Mouse (Mus musculus) hindbrain, embryonic 16.5 days (tissue): ENCODE measurements around the gene Unc119. TPM values are rescaled to one million over a fixed set of nuclear protein-coding genes. Genes with fewer than 3 reads are reported as not detected.

Experiments used
- ATAC-seq: fragments of 200-750 bp; cut with Nextera tagmentation; 2 replicates; pipeline ENCODE4 v1.8.0; 2017; ENCODE audit warnings: moderate TSS enrichment, moderate library complexity
- H3K27ac ChIP-seq: fragments of 300-500 bp; sonication (generic); 2 replicates; pipeline ENCODE4 v1.5.1; 2014; ENCODE audit warnings: low read depth, mild to moderate bottlenecking, control low read depth, low read length, moderate library complexity
- H3K27me3 ChIP-seq: fragments of 300-500 bp; sonication (generic); replicated peaks from 2 replicates; pipeline ENCODE4 v1.6.1; 2014; ENCODE audit warnings: low read length; ENCODE audit not compliant: control insufficient read depth, insufficient read depth
- H3K36me3 ChIP-seq: fragments of 300-500 bp; sonication (generic); 2 replicates; pipeline ENCODE4 v1.6.1; 2014; ENCODE audit warnings: mild to moderate bottlenecking, low read length, moderate library complexity, mixed read lengths; ENCODE audit not compliant: control insufficient read depth, insufficient read depth
- H3K4me1 ChIP-seq: fragments of 300-500 bp; sonication (generic); 2 replicates; pipeline ENCODE4 v1.6.1; 2014; ENCODE audit warnings: low read depth, low read length; ENCODE audit not compliant: control insufficient read depth, insufficient read depth
- H3K4me2 ChIP-seq: fragments of 300-500 bp; sonication (generic); 2 replicates; pipeline ENCODE4 v1.6.1; 2014; ENCODE audit warnings: mild to moderate bottlenecking, low read length, control low read depth, moderate library complexity
- H3K4me3 ChIP-seq: fragments of 300-500 bp; sonication (generic); 2 replicates; pipeline ENCODE4 v1.5.1; 2014; ENCODE audit warnings: mild to moderate bottlenecking, low read length, control low read depth, moderate library complexity
- H3K9ac ChIP-seq: fragments of 300-500 bp; sonication (generic); 2 replicates; pipeline ENCODE4 v1.6.1; 2014; ENCODE audit warnings: low read depth, mild to moderate bottlenecking, control low read depth, low read length, moderate library complexity
- H3K9me3 ChIP-seq: fragments of 300-500 bp; sonication (generic); 2 replicates; pipeline ENCODE4 v1.6.1; 2014; ENCODE audit warnings: mild to moderate bottlenecking, low read length, moderate library complexity; ENCODE audit not compliant: control insufficient read depth
- WGBS: fragments of 180-500 bp; shearing (Covaris S2); extraction: QIAGEN DNeasy Blood & Tissue Kit; methylation state at CpG from one replicate; pipeline ENCODE4 v1.1.7; 2014; 5-methylcytosine and 5-hydroxymethylcytosine counted together
- polyA plus RNA-seq: library from polyadenylated mRNA; unstranded; fragments of >200 nt; fragmentation: Nextera tagmentation; extraction: Ambion mirVana; gene quantifications from 2 replicates; pipeline ENCODE4 v1.2.1, GENCODE M21; 2015

Gene Unc119
- polyA plus RNA-seq, 1 experiment from 2014 or later: 91.1 TPM

DNA sequence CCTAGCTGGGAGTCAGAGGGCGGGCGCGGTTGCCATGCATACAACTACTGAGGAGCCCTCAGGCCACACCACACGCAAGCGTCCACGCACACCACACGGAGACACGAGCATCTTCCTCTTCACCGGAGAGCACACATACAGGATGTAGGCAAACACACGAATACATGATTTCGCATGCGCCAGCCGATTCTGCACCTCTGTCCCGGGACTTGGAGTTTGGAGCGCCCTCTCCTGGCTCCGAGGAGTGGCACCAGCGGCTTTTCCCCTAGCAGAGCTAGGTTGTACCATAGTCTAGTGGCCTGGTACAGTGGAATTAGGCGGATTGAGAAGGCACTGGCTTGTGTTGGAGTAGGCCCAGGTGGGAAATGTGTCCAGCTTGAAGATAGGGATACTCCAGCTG is 54.1 kb downstream of the Unc119 start:
- peak overlapping the region; percentile 39; the same call in 1 of the 2 replicates for H3K9ac ChIP-seq

GRCm38 (mm10) chr11:78398212-78398611 is 54.9 kb downstream of the Unc119 start:
- Histone ChIP-seq H3K27me3 (no peaks in the 10 kb centered on the region), H3K9ac (no peak overlapping the region), H3K4me3 (no peak overlapping the region), H3K9me3 (no peaks in the 10 kb centered on the region), H3K27ac (no peak overlapping the region), H3K4me2 (no peak overlapping the region), H3K4me1 (peaks cover 4% of the 10 kb centered on the region), H3K36me3 (no peaks in the 10 kb centered on the region)
- WGBS: 63% methylated on average over 6 of the region's 6 CpGs
- no peak for ATAC-seq

More for the DNA sequence above, 54.1 kb downstream of the Unc119 start:
- peaks cover 4% of the 10 kb centered on the region for H3K4me1 ChIP-seq
- 10% methylated on average over 18 of the region's 18 CpGs for WGBS
- peak overlapping the region; percentile 5; the same call in 1 of the 2 replicates for H3K4me3 ChIP-seq
- H3K9me3 ChIP-seq: no peaks in the 10 kb centered on the region
- no peak overlapping the region for H3K27ac ChIP-seq
- peak overlapping the region; percentile 47 for H3K4me2 ChIP-seq
- no peaks in the 10 kb centered on the region for H3K36me3 ChIP-seq
- ATAC-seq: no peak
- H3K27me3 ChIP-seq: no peaks in the 10 kb centered on the region

Other genes starting within 250 kb of the Unc119 start
- gene Fam222b, start 248.8 kb upstream of the Unc119 start, polyA plus RNA-seq: 21.8 and 33.4 TPM in 2 replicates
- gene Traf4, start 177.9 kb upstream of the Unc119 start, polyA plus RNA-seq: 80.1 and 97.4 TPM in 2 replicates
- gene Nek8, start 166.8 kb upstream of the Unc119 start, polyA plus RNA-seq: 7.1 and 7.7 TPM in 2 replicates
- gene Tlcd1, start 166.8 kb upstream of the Unc119 start, polyA plus RNA-seq: 19.7 and 20.1 TPM in 2 replicates
- 662 and 677 TPM in 2 replicates for gene Rpl23a, start 159.9 kb upstream of the Unc119 start, polyA plus RNA-seq
- gene Rab34, start 155.1 kb upstream of the Unc119 start, polyA plus RNA-seq: 57.3 and 60.3 TPM in 2 replicates
- gene Proca1, start 150.1 kb upstream of the Unc119 start, polyA plus RNA-seq: 2.3 and 4.0 TPM in 2 replicates
- gene Sdf2, start 97.7 kb upstream of the Unc119 start, polyA plus RNA-seq: 99.8 and 110 TPM in 2 replicates
- gene Supt6, start 97.5 kb upstream of the Unc119 start, polyA plus RNA-seq: 21.5 and 27.3 TPM in 2 replicates
- 55.1 and 57.4 TPM in 2 replicates for gene 2610507B11Rik, start 81.7 kb upstream of the Unc119 start, polyA plus RNA-seq
- gene BC030499, start 52.6 kb upstream of the Unc119 start, polyA plus RNA-seq: 0.16 and 0.40 TPM in 2 replicates
- 10.5 and 11.2 TPM in 2 replicates for gene Spag5, start 42.0 kb upstream of the Unc119 start, polyA plus RNA-seq
- 390 and 562 TPM in 2 replicates for gene Aldoc, start 20.5 kb upstream of the Unc119 start, polyA plus RNA-seq
- 101 and 107 TPM in 2 replicates for gene Pigs, start 15.1 kb upstream of the Unc119 start, polyA plus RNA-seq
- gene Foxn1, start 43.1 kb downstream of the Unc119 start, polyA plus RNA-seq: not detected in 2 replicates
- not detected in 2 replicates for gene Slc13a2, start 78.7 kb downstream of the Unc119 start, polyA plus RNA-seq
- 27.8 and 31.1 TPM in 2 replicates for gene Slc46a1, start 122.2 kb downstream of the Unc119 start, polyA plus RNA-seq
- gene Sarm1, start 154.3 kb downstream of the Unc119 start, polyA plus RNA-seq: 43.5 and 51.3 TPM in 2 replicates
- 150 and 176 TPM in 2 replicates for gene Vtn, start 155.6 kb downstream of the Unc119 start, polyA plus RNA-seq
- 0.11 and 0.20 TPM in 2 replicates for gene Sebox, start 160.0 kb downstream of the Unc119 start, polyA plus RNA-seq
- gene Tmem199, start 168.7 kb downstream of the Unc119 start, polyA plus RNA-seq: 87.9 and 95.5 TPM in 2 replicates
- 189 and 196 TPM in 2 replicates for gene Poldip2, start 168.7 kb downstream of the Unc119 start, polyA plus RNA-seq
- 69.3 and 70.8 TPM in 2 replicates for gene Tnfaip1, start 192.8 kb downstream of the Unc119 start, polyA plus RNA-seq
- 118 and 124 TPM in 2 replicates for gene Ift20, start 192.9 kb downstream of the Unc119 start, polyA plus RNA-seq
- gene Tmem97, start 207.3 kb downstream of the Unc119 start, polyA plus RNA-seq: 44.0 and 48.3 TPM in 2 replicates